Comparison of ENCODE assay signal across 11 mouse cellular contexts in the genomic region with DNA sequence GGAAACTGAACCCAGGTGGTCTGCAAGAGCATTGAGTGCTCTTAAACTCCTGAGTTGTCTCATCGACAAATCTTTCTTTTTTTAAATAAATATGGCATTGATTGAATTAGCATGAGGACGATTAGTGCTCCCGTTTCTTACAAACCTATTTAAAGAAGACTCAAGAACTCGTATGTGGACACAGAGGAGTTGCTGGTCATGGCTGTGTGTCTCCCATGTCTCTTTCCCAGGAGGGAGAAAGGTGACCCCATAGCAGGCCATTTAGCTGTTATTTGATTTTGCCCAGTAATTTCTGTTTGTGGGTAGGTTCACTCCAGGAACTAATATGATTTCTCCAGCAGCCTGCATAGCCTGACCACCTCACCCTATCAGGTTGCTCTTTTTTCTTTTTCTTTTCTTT. TPM values are rescaled to one million over a fixed set of nuclear protein-coding genes. Genes with fewer than 3 reads are reported as not detected.
A peak's percentile ranks its signal among the peaks of the same experiment; 100 is the strongest.
DNase-seq lines count a peak whose midpoint lies in the region; ATAC-seq lines count a peak whose summit lies in the region.
"Had no signal": no experiment of that assay in that cellular context is flagged by ENCODE, and none has a peak within 500 bp of the region (broad histone marks: within the 10 kb centered on the region; RNA-seq: fewer than 3 reads in every experiment).

No protein-coding gene starts in this region.

- H3K4me2 ChIP-seq in heart, embryonic 13.5 days, result peak overlapping the region; percentile 47
- H3K4me2 ChIP-seq in lung, embryonic 16.5 days (ENCODE audit: low read depth, low read length), result peak overlapping the region; percentile 55
- H3K4me2 ChIP-seq in intestine, embryonic 16.5 days (ENCODE audit: low read depth, low read length), result peak overlapping the region; percentile 44
- H3K4me2 ChIP-seq in stomach, embryonic 14.5 days (replicated peaks; ENCODE audit: low read depth, low read length), result peak overlapping the region; percentile 31; the same call in 1 of the 2 replicates

- no peak for ATAC-seq in heart, embryonic 13.5 days (ENCODE audit: extremely low read depth, insufficient number of reproducible peaks, low FRiP score, low TSS enrichment)
- ATAC-seq in lung, embryonic 16.5 days (ENCODE audit: low read depth), result no peak
- no peak for ATAC-seq in intestine, embryonic 16.5 days
- ATAC-seq in stomach, embryonic 14.5 days (ENCODE audit: insufficient number of reproducible peaks, insufficient read depth, low FRiP score, low read depth), result no peak

- peaks cover 8% of the 10 kb centered on the region for H3K36me3 ChIP-seq in heart, embryonic 13.5 days
- peaks cover 9% of the 10 kb centered on the region for H3K36me3 ChIP-seq in heart, embryonic 10.5 days
- H3K36me3 ChIP-seq in lung, embryonic 16.5 days (ENCODE audit: control insufficient read depth, insufficient read depth, low read length), result peaks cover 8% of the 10 kb centered on the region; the same call in 1 of the 2 replicates
- H3K36me3 ChIP-seq in intestine, embryonic 16.5 days (ENCODE audit: control insufficient read depth, insufficient read depth, low read length), result peaks cover 5% of the 10 kb centered on the region
- H3K36me3 ChIP-seq in stomach, embryonic 14.5 days (ENCODE audit: control insufficient read depth, insufficient read depth, low read length), result no peaks in the 10 kb centered on the region
- peaks cover 9% of the 10 kb centered on the region; the same call in 1 of the 2 replicates for H3K36me3 ChIP-seq in hindbrain, embryonic 10.5 days

- no peak overlapping the region for H3K9ac ChIP-seq in heart, embryonic 13.5 days
- H3K9ac ChIP-seq in lung, embryonic 16.5 days (ENCODE audit: low read length), result peak overlapping the region; percentile 32
- H3K9ac ChIP-seq in intestine, embryonic 16.5 days (ENCODE audit: low read depth, low read length), result peak overlapping the region; percentile 43; the same call in 1 of the 2 replicates
- H3K9ac ChIP-seq in stomach, embryonic 14.5 days (replicated peaks; ENCODE audit: low read depth, low read length), result no peak overlapping the region

- no peaks in the 10 kb centered on the region for H3K9me3 ChIP-seq in heart, embryonic 13.5 days
- no peaks in the 10 kb centered on the region for H3K9me3 ChIP-seq in heart, embryonic 10.5 days
- H3K9me3 ChIP-seq in lung, embryonic 16.5 days (ENCODE audit: control insufficient read depth, low read length), result 0 out of 2 replicates have a peak, but pooled peaks cover 3% of the 10 kb centered on the region
- H3K9me3 ChIP-seq in intestine, embryonic 16.5 days (ENCODE audit: control insufficient read depth, low read length), result peaks cover 5% of the 10 kb centered on the region; the same call in 1 of the 2 replicates
- no peaks in the 10 kb centered on the region for H3K9me3 ChIP-seq in stomach, embryonic 14.5 days (ENCODE audit: control insufficient read depth, low read depth, low read length)
- no peaks in the 10 kb centered on the region for H3K9me3 ChIP-seq in hindbrain, embryonic 10.5 days

- H3K27me3 ChIP-seq in heart, embryonic 13.5 days (replicated peaks), result no peaks in the 10 kb centered on the region
- H3K27me3 ChIP-seq in heart, embryonic 10.5 days (ENCODE audit: insufficient read depth, poor library complexity, severe bottlenecking), result no peaks in the 10 kb centered on the region
- no peaks in the 10 kb centered on the region for H3K27me3 ChIP-seq in lung, embryonic 16.5 days (ENCODE audit: control insufficient read depth, insufficient read depth, low read depth, low read length)
- no peaks in the 10 kb centered on the region for H3K27me3 ChIP-seq in intestine, embryonic 16.5 days (replicated peaks; ENCODE audit: control insufficient read depth, insufficient read depth, low read length)
- H3K27me3 ChIP-seq in stomach, embryonic 14.5 days (ENCODE audit: control insufficient read depth, insufficient read depth, low read length), result no peaks in the 10 kb centered on the region
- H3K27me3 ChIP-seq in hindbrain, embryonic 10.5 days (ENCODE audit: insufficient read depth, poor library complexity, severe bottlenecking), result peaks cover 4% of the 10 kb centered on the region; the same call in 1 of the 2 replicates

- peaks cover 10% of the 10 kb centered on the region for H3K4me1 ChIP-seq in heart, embryonic 13.5 days
- H3K4me1 ChIP-seq in heart, embryonic 10.5 days, result peaks cover 4% of the 10 kb centered on the region; the same call in 1 of the 2 replicates
- peaks cover 9% of the 10 kb centered on the region for H3K4me1 ChIP-seq in lung, embryonic 16.5 days (replicated peaks; ENCODE audit: control insufficient read depth, insufficient read depth, low read length)
- H3K4me1 ChIP-seq in intestine, embryonic 16.5 days (ENCODE audit: control insufficient read depth, insufficient read depth, low read length), result peaks cover 8% of the 10 kb centered on the region; the same call in 1 of the 2 replicates
- no peaks in the 10 kb centered on the region for H3K4me1 ChIP-seq in stomach, embryonic 14.5 days (ENCODE audit: control insufficient read depth, insufficient read depth, low read length)
- H3K4me1 ChIP-seq in hindbrain, embryonic 10.5 days (replicated peaks), result peaks cover 19% of the 10 kb centered on the region

- WGBS in heart, embryonic 13.5 days, result 66% methylated on average over 4 of the region's 4 CpGs
- 79% methylated on average over 4 of the region's 4 CpGs for WGBS in heart, embryonic 10.5 days
- WGBS in lung, embryonic 16.5 days, result 37% methylated on average over 4 of the region's 4 CpGs
- 56% methylated on average over 4 of the region's 4 CpGs for WGBS in intestine, embryonic 16.5 days
- 53% methylated on average over 4 of the region's 4 CpGs for WGBS in stomach, embryonic 14.5 days
- 80% methylated on average over 4 of the region's 4 CpGs for WGBS in hindbrain, embryonic 10.5 days

- no peak overlapping the region for H3K4me3 ChIP-seq in heart, embryonic 13.5 days
- H3K4me3 ChIP-seq in heart, embryonic 10.5 days, result no peak overlapping the region
- peak overlapping the region; percentile 34 for H3K4me3 ChIP-seq in lung, embryonic 16.5 days (ENCODE audit: low read length)
- peak overlapping the region; percentile 38 for H3K4me3 ChIP-seq in intestine, embryonic 16.5 days (ENCODE audit: low read length)
- H3K4me3 ChIP-seq in stomach, embryonic 14.5 days (ENCODE audit: low read depth, low read length), result no peak overlapping the region; the same call in 1 of the 2 replicates
- H3K4me3 ChIP-seq in hindbrain, embryonic 10.5 days, result no peak overlapping the region

- H3K27ac ChIP-seq in heart, embryonic 13.5 days (replicated peaks), result no peak overlapping the region
- H3K27ac ChIP-seq in heart, embryonic 10.5 days, result no peak overlapping the region
- H3K27ac ChIP-seq in lung, embryonic 16.5 days (ENCODE audit: low read length), result peak overlapping the region; percentile 46; the same call in 1 of the 2 replicates
- no peak overlapping the region for H3K27ac ChIP-seq in intestine, embryonic 16.5 days (ENCODE audit: low read length)
- H3K27ac ChIP-seq in stomach, embryonic 14.5 days (ENCODE audit: low read length), result no peak overlapping the region
- no peak overlapping the region for H3K27ac ChIP-seq in hindbrain, embryonic 10.5 days

- DNase-seq in heart, embryonic 10.5 days (ENCODE audit: low spot score), result no peak
- no peak for DNase-seq in lung, postnatal 14 days
- no peak for DNase-seq in embryo, embryonic 10.5 days (ENCODE audit: low spot score)
- no peak for DNase-seq in hindbrain, embryonic 10.5 days (ENCODE audit: low spot score)
- DNase-seq: adrenal gland, postnatal 14 days; cerebellum, postnatal 14 days; gastrocnemius, postnatal 14 days had no signal

RNA-seq across cellular contexts. Expression of a gene that starts 1.7 kb away (rescaled TPM):
- polyA plus RNA-seq in heart, embryonic 13.5 days (2015; fragmentation: Nextera tagmentation; extraction: Ambion mirVana), result 18.4 and 18.7 TPM in 2 replicates
- polyA plus RNA-seq in heart, embryonic 10.5 days (2016; fragmentation: Nextera tagmentation; extraction: Ambion mirVana), result 24.5 and 25.0 TPM in 2 replicates
- polyA plus RNA-seq in lung, embryonic 16.5 days (2015; fragmentation: Nextera tagmentation; extraction: Ambion mirVana), result 54.7 TPM in 2 replicates
- polyA plus RNA-seq in intestine, embryonic 16.5 days (2015; fragmentation: Nextera tagmentation; extraction: Ambion mirVana), result 54.3 and 56.4 TPM in 2 replicates
- 40.3 and 42.2 TPM in 2 replicates for polyA plus RNA-seq in stomach, embryonic 14.5 days (2014; fragmentation: Nextera tagmentation; extraction: Ambion mirVana)
- 13.0 and 13.8 TPM in 2 replicates for polyA plus RNA-seq in hindbrain, embryonic 10.5 days (2016; fragmentation: Nextera tagmentation; extraction: Ambion mirVana)

Comparison
In these comparisons a context has a peak if more than half of its experiments do, and no peak if none do; other contexts are left out.
1. H3K4me3 ChIP-seq: peak in lung, embryonic 16.5 days (single experiment) and intestine, embryonic 16.5 days (single experiment); none in heart, embryonic 13.5 days (single experiment), heart, embryonic 10.5 days (single experiment), stomach, embryonic 14.5 days (single experiment) and hindbrain, embryonic 10.5 days (single experiment).
2. H3K9ac ChIP-seq: peak in lung, embryonic 16.5 days (single experiment) and intestine, embryonic 16.5 days (single experiment); none in heart, embryonic 13.5 days (single experiment) and stomach, embryonic 14.5 days (single experiment).
3. Peak in every context shown above with its lines, with median percentiles within 50 percentile points of each other: H3K4me2 ChIP-seq.